Mouse (Mus musculus) embryonic facial prominence, embryonic 13.5 days (tissue): ENCODE results near the gene Fat1. TPM values are rescaled to one million over a fixed set of nuclear protein-coding genes. Genes with fewer than 3 reads are reported as not detected.

ENCODE experiments used
- ATAC-seq: fragments of 200-750 bp; cut with Nextera tagmentation; 2 replicates; pipeline ENCODE4 v1.8.0; 2017; ENCODE audit warnings: low read depth; ENCODE audit not compliant: insufficient number of reproducible peaks, insufficient read depth, low FRiP score, low TSS enrichment
- H3K27ac ChIP-seq: fragments of 300-500 bp; sonication (generic); 2 replicates; pipeline ENCODE4 v1.5.1; 2015; ENCODE audit warnings: moderate library complexity, mild to moderate bottlenecking, inconsistent platforms
- H3K27me3 ChIP-seq: fragments of 300-500 bp; sonication (generic); 2 replicates; pipeline ENCODE4 v1.6.1; 2015; ENCODE audit warnings: mild to moderate bottlenecking, inconsistent platforms
- H3K36me3 ChIP-seq: fragments of 300-500 bp; sonication (generic); 2 replicates; pipeline ENCODE4 v1.6.1; 2015; ENCODE audit warnings: mild to moderate bottlenecking, inconsistent platforms
- H3K4me1 ChIP-seq: fragments of 300-500 bp; sonication (generic); 2 replicates; pipeline ENCODE4 v1.6.1; 2015; ENCODE audit warnings: inconsistent platforms
- H3K4me2 ChIP-seq: fragments of 300-500 bp; sonication (generic); 2 replicates; pipeline ENCODE4 v1.6.1; 2015; ENCODE audit warnings: moderate library complexity, mild to moderate bottlenecking, inconsistent platforms
- H3K4me3 ChIP-seq: fragments of 300-500 bp; sonication (generic); 2 replicates; pipeline ENCODE4 v1.5.1; 2015; ENCODE audit warnings: mild to moderate bottlenecking, inconsistent platforms
- H3K9ac ChIP-seq: fragments of 300-500 bp; sonication (generic); 2 replicates; pipeline ENCODE4 v1.6.1; 2015; ENCODE audit warnings: mild to moderate bottlenecking, inconsistent platforms
- H3K9me3 ChIP-seq: fragments of 300-500 bp; sonication (generic); 2 replicates; pipeline ENCODE4 v1.6.1; 2016; ENCODE audit warnings: inconsistent platforms
- WGBS: fragments of 180-500 bp; shearing (Covaris S2); methylation state at CpG from one replicate; pipeline ENCODE4 v1.1.7; 2015; ENCODE audit warnings: mixed read lengths; 5-methylcytosine and 5-hydroxymethylcytosine counted together
- polyA plus RNA-seq: library from polyadenylated mRNA; unstranded; fragments of >200 nt; fragmentation: Nextera tagmentation; extraction: Ambion mirVana; gene quantifications from 2 replicates; pipeline ENCODE4 v1.2.1, GENCODE M21; 2015

Fat1 gene
- polyA plus RNA-seq, 1 experiment from 2014 or later = 29.3 TPM

DNA sequence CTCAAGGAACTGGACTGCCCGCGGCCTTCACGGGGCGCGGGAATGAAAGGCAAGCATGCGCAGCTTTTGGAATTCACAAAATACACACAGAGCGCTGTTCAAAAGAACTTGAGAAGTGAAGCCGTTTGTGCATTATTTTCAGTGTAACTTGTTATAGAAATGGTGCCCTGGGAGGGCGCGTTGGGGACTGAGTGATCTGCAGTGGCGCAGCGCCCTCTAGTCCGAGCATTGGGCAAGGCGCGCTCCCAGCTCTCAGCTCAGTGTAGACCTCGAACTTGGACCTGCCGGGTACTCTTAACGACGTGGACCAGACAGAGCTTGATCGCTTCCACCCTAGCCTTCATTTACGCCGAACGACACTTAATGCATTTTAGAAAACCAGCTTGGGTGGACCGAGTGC, 494 bp downstream of the Fat1 start:
- Histone ChIP-seq H3K9me3 (no peaks in the 10 kb centered on the region), H3K36me3 (no peaks in the 10 kb centered on the region), H3K4me2 (peak overlapping the region; percentile 70), H3K4me1 (peaks cover 14% of the 10 kb centered on the region), H3K4me3 (peak overlapping the region; percentile 76), H3K27me3 (no peaks in the 10 kb centered on the region), H3K9ac (peak overlapping the region; percentile 88), H3K27ac (peak overlapping the region; percentile 96)
- ATAC-seq = peak; percentile 54
- WGBS = under 1% methylated on average over 24 of the region's 24 CpGs

DNA sequence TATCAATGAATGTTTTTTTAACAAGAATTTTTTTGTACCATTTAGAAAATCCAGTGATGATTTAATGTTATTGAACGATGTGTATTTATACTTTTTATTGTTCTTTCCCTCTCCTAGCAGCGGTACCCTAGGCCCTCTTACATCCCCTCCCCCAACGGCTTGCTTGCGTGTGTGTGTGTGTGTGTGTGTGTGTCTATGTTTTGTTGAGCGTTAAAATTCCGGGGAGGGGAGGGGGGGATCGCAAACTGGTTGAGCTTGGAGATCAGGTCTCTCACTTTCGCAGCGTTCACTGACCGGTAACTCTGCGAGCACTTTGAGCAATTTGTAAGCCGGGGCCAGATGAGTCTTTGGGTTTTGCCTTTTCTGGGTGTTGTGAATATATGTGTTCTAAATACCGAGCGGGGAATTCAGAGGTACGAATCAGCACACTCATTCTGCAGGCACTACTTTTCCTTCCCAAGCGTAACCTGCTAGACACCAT, 1.3 kb downstream of the Fat1 start:
- Histone ChIP-seq H3K4me3 (peak overlapping the region; percentile 76), H3K27me3 (no peaks in the 10 kb centered on the region), H3K4me1 (peaks cover 19% of the 10 kb centered on the region), H3K27ac (peak overlapping the region; percentile 96), H3K9me3 (no peaks in the 10 kb centered on the region), H3K36me3 (peaks cover 6% of the 10 kb centered on the region; the same call in 1 of the 2 replicates), H3K9ac (peak overlapping the region; percentile 88), H3K4me2 (peak overlapping the region; percentile 70)
- no peak for ATAC-seq
- under 1% methylated on average over 16 of the region's 16 CpGs for WGBS

- H3K4me3 ChIP-seq = peak overlapping the region; percentile 76
- H3K36me3 ChIP-seq = peaks cover 10% of the 10 kb centered on the region; the same call in 1 of the 2 replicates
- peak overlapping the region; percentile 88 for H3K9ac ChIP-seq
- H3K4me2 ChIP-seq = peak overlapping the region; percentile 70
- no peaks in the 10 kb centered on the region for H3K9me3 ChIP-seq
- H3K27ac ChIP-seq = peak overlapping the region; percentile 93
- ATAC-seq = no peak
- peaks cover 21% of the 10 kb centered on the region for H3K4me1 ChIP-seq
- under 1% methylated on average over 34 of the region's 34 CpGs for WGBS
- no peaks in the 10 kb centered on the region for H3K27me3 ChIP-seq
Observed at GRCm38 (mm10) chr8:44937141-44937825, 2.0 kb downstream of the Fat1 start.

DNA sequence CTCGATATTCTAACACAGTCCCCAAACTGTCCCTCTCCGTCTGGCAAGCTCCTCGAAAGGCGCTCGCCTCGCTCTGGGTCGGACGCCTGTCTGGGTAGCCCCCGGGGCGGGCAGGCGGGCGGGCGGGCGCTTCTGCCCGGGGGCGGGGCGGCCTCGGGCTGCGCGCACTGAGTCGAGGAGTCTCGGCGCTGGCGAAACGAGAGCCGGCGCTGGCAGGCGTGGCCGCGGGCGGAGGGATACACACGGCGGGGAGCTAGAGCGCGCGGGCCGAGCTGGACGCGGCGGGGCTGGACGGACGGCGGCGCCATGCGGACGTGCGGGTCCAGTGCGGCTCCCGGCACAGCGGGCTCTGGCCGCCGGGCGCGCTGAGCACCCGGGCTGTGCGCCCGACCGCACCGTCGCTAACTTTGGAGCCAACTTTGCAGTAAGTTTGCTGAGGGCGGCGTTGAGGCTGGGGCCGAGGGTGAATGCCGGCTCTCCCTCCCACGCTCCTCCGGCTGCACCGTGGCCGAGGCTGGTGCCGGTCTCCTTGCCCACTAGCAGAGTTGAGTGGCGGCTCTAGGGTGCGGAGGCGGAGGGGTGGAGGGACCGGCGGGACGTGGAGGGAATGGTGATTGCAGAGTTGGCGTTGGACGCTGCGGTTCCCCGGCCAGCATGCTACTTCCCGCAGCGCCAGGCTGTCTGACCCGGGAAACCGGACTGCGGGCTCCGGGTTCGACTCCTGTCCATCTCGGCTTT, 2.8 kb downstream of the Fat1 start:
- Histone ChIP-seq H3K4me3 (peak overlapping the region; percentile 76), H3K36me3 (peaks cover 10% of the 10 kb centered on the region; the same call in 1 of the 2 replicates), H3K27ac (peak overlapping the region; percentile 93), H3K4me2 (peak overlapping the region; percentile 70), H3K9ac (peak overlapping the region; percentile 88), H3K4me1 (peaks cover 29% of the 10 kb centered on the region), H3K27me3 (no peaks in the 10 kb centered on the region), H3K9me3 (no peaks in the 10 kb centered on the region)
- ATAC-seq = peak; percentile 87
- WGBS = under 1% methylated on average over 69 of the region's 87 CpGs

GRCm38 (mm10) chr8:44938643-44938979, 3.4 kb downstream of the Fat1 start:
- peak overlapping the region; percentile 70 for H3K4me2 ChIP-seq
- H3K27me3 ChIP-seq = no peaks in the 10 kb centered on the region
- 0% methylated on average over 12 of the region's 12 CpGs for WGBS

GRCm38 (mm10) chr8:44945577-44945976, 10.3 kb downstream of the Fat1 start:
- Histone ChIP-seq H3K9ac (no peak overlapping the region), H3K27me3 (no peaks in the 10 kb centered on the region), H3K9me3 (no peaks in the 10 kb centered on the region), H3K4me3 (no peak overlapping the region), H3K36me3 (peaks cover 30% of the 10 kb centered on the region), H3K4me1 (peaks cover 27% of the 10 kb centered on the region), H3K27ac (no peak overlapping the region), H3K4me2 (no peak overlapping the region)
- no peak for ATAC-seq
- 93% methylated on average over 4 of the region's 4 CpGs for WGBS

More at GRCm38 (mm10) chr8:44938643-44938979, 3.4 kb downstream of the Fat1 start:
- peaks cover 10% of the 10 kb centered on the region; the same call in 1 of the 2 replicates for H3K36me3 ChIP-seq
- H3K27ac ChIP-seq = peak overlapping the region; percentile 93
- H3K9ac ChIP-seq = peak overlapping the region; percentile 88
- no peaks in the 10 kb centered on the region for H3K9me3 ChIP-seq
- ATAC-seq = no peak
- H3K4me3 ChIP-seq = peak overlapping the region; percentile 76
- peaks cover 29% of the 10 kb centered on the region for H3K4me1 ChIP-seq

- Histone ChIP-seq H3K4me2 (peak overlapping the region; percentile 25), H3K27me3 (no peaks in the 10 kb centered on the region), H3K9ac (no peak overlapping the region), H3K36me3 (peaks cover 50% of the 10 kb centered on the region), H3K4me3 (no peak overlapping the region), H3K9me3 (no peaks in the 10 kb centered on the region), H3K4me1 (peaks cover 10% of the 10 kb centered on the region), H3K27ac (no peak overlapping the region)
- 40% methylated on average over 9 of the region's 9 CpGs for WGBS
- ATAC-seq = no peak
Observed at GRCm38 (mm10) chr8:44948597-44948996, 13.3 kb downstream of the Fat1 start.

DNA sequence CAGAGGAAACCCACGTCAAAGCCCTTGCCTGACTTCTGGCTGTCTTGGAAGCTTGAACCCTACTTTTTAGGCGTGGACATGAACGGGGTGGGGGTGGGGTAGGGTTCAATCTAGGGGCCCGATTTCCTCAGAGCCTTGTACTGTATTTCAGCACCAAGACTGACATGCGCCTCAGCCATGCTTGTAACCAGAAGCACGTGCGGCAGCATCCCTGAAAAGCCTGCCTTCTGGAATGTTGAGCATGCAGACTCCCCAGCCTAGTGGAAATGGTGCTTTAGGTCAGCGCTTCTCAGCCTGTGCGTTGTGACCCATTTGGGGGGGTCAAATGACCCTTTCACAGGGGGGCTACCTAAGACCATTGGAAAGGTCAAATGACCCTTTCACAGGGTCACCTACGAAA, 25.2 kb downstream of the Fat1 start:
- Histone ChIP-seq H3K27ac (peak overlapping the region; percentile 33; the same call in 1 of the 2 replicates), H3K36me3 (peaks cover 44% of the 10 kb centered on the region), H3K9ac (no peak overlapping the region), H3K4me3 (no peak overlapping the region), H3K4me1 (peaks cover 60% of the 10 kb centered on the region), H3K4me2 (no peak overlapping the region), H3K27me3 (no peaks in the 10 kb centered on the region), H3K9me3 (no peaks in the 10 kb centered on the region)
- ATAC-seq = peak; percentile 57; the same call in 1 of the 2 replicates
- 6% methylated on average over 10 of the region's 10 CpGs for WGBS

DNA sequence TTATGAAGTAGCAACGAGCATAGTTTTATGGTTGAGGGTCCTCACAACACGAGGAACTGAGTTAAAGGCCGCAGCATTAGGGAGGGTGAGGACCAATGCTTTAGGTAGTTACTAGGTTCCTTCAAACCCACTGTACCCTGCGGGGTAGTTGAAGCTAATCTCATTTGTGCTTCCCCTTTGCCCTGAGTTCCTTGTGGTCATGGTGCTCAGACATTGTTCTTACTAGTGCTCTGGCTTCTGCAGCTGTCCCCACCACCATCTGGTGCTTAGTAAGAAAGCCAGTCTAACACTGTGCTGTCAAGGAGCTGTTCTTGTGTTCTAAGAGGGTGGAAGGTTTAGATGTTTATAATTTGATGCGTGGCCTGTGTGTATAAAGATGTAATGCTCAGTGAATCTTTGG, 25.7 kb downstream of the Fat1 start:
- Histone ChIP-seq H3K4me3 (no peak overlapping the region), H3K4me2 (no peak overlapping the region), H3K27ac (no peak overlapping the region), H3K9ac (no peak overlapping the region), H3K4me1 (peaks cover 60% of the 10 kb centered on the region), H3K9me3 (no peaks in the 10 kb centered on the region), H3K36me3 (peaks cover 45% of the 10 kb centered on the region), H3K27me3 (no peaks in the 10 kb centered on the region)
- ATAC-seq = no peak
- 42% methylated on average over 5 of the region's 5 CpGs for WGBS

GRCm38 (mm10) chr8:44961492-44961891, 26.2 kb downstream of the Fat1 start:
- Histone ChIP-seq H3K9ac (no peak overlapping the region), H3K27me3 (no peaks in the 10 kb centered on the region), H3K4me1 (peaks cover 55% of the 10 kb centered on the region), H3K27ac (no peak overlapping the region), H3K4me3 (no peak overlapping the region), H3K9me3 (no peaks in the 10 kb centered on the region), H3K36me3 (peaks cover 48% of the 10 kb centered on the region), H3K4me2 (no peak overlapping the region)
- 65% methylated on average over 6 of the region's 6 CpGs for WGBS
- ATAC-seq = no peak

DNA sequence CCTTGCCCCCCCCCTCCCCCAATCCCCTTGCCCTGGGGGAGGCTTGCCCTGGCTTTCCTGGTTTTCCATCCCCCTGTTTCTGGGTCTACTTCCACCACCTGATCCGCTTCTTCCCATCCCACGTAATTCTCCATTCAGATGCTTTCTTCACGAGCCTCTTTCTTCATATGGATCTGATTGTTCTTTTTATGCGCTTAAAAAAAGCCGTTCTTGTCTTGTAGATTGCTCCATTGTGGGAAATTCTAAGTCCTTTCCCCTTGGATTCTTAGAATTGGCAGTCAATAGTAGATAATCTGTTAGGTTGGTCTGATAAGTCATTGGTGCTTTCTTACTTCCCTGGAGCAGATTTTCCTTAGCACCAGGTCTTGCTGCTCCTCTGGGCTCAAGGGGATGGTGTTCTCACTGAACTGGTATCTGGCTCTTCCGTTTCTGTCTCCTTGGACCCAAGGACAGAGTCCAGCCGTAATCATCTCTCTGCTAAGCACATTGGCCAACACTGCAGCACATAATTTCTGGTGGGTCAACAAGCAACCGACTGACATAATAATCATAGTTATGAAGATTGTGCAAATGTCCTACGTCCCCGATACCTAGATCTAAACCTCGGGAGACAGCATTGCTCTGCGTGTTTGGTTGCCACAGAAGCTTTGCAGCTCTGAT, 27.5 kb downstream of the Fat1 start:
- no peak overlapping the region for H3K4me2 ChIP-seq
- WGBS = 79% methylated on average over 12 of the region's 12 CpGs
- no peaks in the 10 kb centered on the region for H3K9me3 ChIP-seq
- H3K4me3 ChIP-seq = no peak overlapping the region
- H3K27me3 ChIP-seq = no peaks in the 10 kb centered on the region
- H3K36me3 ChIP-seq = peaks cover 43% of the 10 kb centered on the region
- H3K27ac ChIP-seq = no peak overlapping the region
- H3K9ac ChIP-seq = no peak overlapping the region
- H3K4me1 ChIP-seq = peaks cover 47% of the 10 kb centered on the region
- ATAC-seq = no peak
